Mouse (Mus musculus): ENCODE results near the gene Ccdc88c. TPM values are rescaled to one million over a fixed set of nuclear protein-coding genes. Genes with fewer than 3 reads are reported as not detected.

Ccdc88c gene
- polyA plus RNA-seq, 3 experiments from 2014 or later, result 65.8 to 96.2 (median 95.7) TPM

GRCm38 (mm10) chr12:100965298-100965697 lies 63.6 kb downstream of the Ccdc88c start:
- no peak for ATAC-seq

- no peak for ATAC-seq
Measured at GRCm38 (mm10) chr12:100958621-100959592, 69.9 kb downstream of the Ccdc88c start.

GRCm38 (mm10) chr12:100958006-100958405 lies 70.8 kb downstream of the Ccdc88c start:
- peak; percentile 84 for ATAC-seq

- ATAC-seq, result no peak
Measured at GRCm38 (mm10) chr12:100957257-100957656, 71.6 kb downstream of the Ccdc88c start.

- no peak for ATAC-seq
Measured at GRCm38 (mm10) chr12:100956825-100957224, 72.0 kb downstream of the Ccdc88c start.

- ATAC-seq, result no peak
Measured at GRCm38 (mm10) chr12:100956028-100956427, 72.8 kb downstream of the Ccdc88c start.

- ATAC-seq, result no peak
Measured at GRCm38 (mm10) chr12:100953926-100954325, 74.9 kb downstream of the Ccdc88c start.

GRCm38 (mm10) chr12:100952193-100952931 lies 76.5 kb downstream of the Ccdc88c start:
- ATAC-seq, result peak; percentile 84

- ATAC-seq, result no peak
Measured at GRCm38 (mm10) chr12:100949146-100949545, 79.7 kb downstream of the Ccdc88c start.

GRCm38 (mm10) chr12:100948021-100948420 lies 80.8 kb downstream of the Ccdc88c start:
- ATAC-seq, result no peak

- no peak for ATAC-seq
Measured at GRCm38 (mm10) chr12:100945948-100946347, 82.9 kb downstream of the Ccdc88c start.

GRCm38 (mm10) chr12:100945501-100945900 lies 83.4 kb downstream of the Ccdc88c start:
- ATAC-seq, result no peak

GRCm38 (mm10) chr12:100944921-100945336 lies 83.9 kb downstream of the Ccdc88c start:
- no peak for ATAC-seq

- ATAC-seq, result no peak
Measured at GRCm38 (mm10) chr12:100943146-100943545, 85.7 kb downstream of the Ccdc88c start.

GRCm38 (mm10) chr12:100941361-100941760 lies 87.5 kb downstream of the Ccdc88c start:
- no peak for ATAC-seq

- no peak for ATAC-seq
Measured at GRCm38 (mm10) chr12:100937441-100938360, 91.2 kb downstream of the Ccdc88c start.

- no peak for ATAC-seq
Measured at GRCm38 (mm10) chr12:100936737-100937136, 92.1 kb downstream of the Ccdc88c start.

- ATAC-seq, result peak; percentile 82
Measured at GRCm38 (mm10) chr12:100936116-100936515, 92.7 kb downstream of the Ccdc88c start.

GRCm38 (mm10) chr12:100934796-100935195 lies 94.1 kb downstream of the Ccdc88c start:
- ATAC-seq, result no peak

- ATAC-seq, result no peak
Measured at GRCm38 (mm10) chr12:100931653-100932052, 97.2 kb downstream of the Ccdc88c start.

GRCm38 (mm10) chr12:100928286-100928685 lies 100.6 kb downstream of the Ccdc88c start:
- ATAC-seq, result no peak

Measured in inflammation-experienced regulatory T-cells, adult 6 months (primary cell).